Mouse (Mus musculus): Measurements from ENCODE around the gene Tsen2. TPM values are rescaled to one million over a fixed set of nuclear protein-coding genes. Genes with fewer than 3 reads are reported as not detected.

Tsen2 gene
- polyA plus RNA-seq, 1 experiment from 2014 or later, result 40.9 TPM

- Histone ChIP-seq H3K4me2 (ENCODE audit: low read length) (no peak overlapping the region), H3K9ac (ENCODE audit: low read length) (no peak overlapping the region), H3K4me3 (ENCODE audit: low read depth, low read length) (no peak overlapping the region), H3K27me3 (replicated peaks; ENCODE audit: control insufficient read depth, insufficient read depth, low read length) (no peaks in the 10 kb centered on the region), H3K9me3 (replicated peaks; ENCODE audit: control insufficient read depth, low read length) (peaks cover 6% of the 10 kb centered on the region; the same call in 1 of the 2 replicates), H3K4me1 (ENCODE audit: control insufficient read depth, insufficient read depth, low read length) (no peaks in the 10 kb centered on the region), H3K27ac (ENCODE audit: low read depth, low read length) (no peak overlapping the region), H3K36me3 (ENCODE audit: control insufficient read depth, insufficient read depth, low read length) (no peaks in the 10 kb centered on the region)
- 88% methylated on average over 3 of the region's 3 CpGs for WGBS
- no peak for ATAC-seq
- no peak for DNase-seq (ENCODE audit: low spot score)
These were observed 33.0 kb upstream of the Tsen2 start for GRCm38 (mm10) chr6:115511447-115511846.

DNA sequence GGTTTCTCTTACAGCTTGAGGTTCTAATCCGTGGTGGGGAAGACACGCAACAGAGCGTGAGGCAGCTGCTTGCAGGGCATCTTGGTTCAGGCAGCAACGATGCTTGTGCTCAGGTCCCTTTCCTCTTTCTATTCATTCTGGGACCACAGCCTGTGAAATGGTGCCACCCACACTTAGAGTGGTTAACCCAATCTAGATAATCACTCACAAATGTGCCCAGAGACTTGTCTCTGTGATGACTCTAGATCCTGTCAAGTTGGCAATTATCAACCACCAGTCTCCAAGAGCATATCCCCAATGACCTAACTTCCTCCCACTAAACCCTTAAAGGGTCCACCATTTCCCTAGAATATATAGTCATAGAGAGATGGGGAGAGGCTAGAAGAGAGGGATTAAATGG is 31.3 kb upstream of the Tsen2 start:
- Histone ChIP-seq H3K27me3 (replicated peaks; ENCODE audit: control insufficient read depth, insufficient read depth, low read length) (no peaks in the 10 kb centered on the region), H3K36me3 (ENCODE audit: control insufficient read depth, insufficient read depth, low read length) (no peaks in the 10 kb centered on the region), H3K9me3 (replicated peaks; ENCODE audit: control insufficient read depth, low read length) (peaks cover 5% of the 10 kb centered on the region; the same call in 1 of the 2 replicates), H3K9ac (ENCODE audit: low read length) (no peak overlapping the region), H3K4me1 (ENCODE audit: control insufficient read depth, insufficient read depth, low read length) (no peaks in the 10 kb centered on the region), H3K27ac (ENCODE audit: low read depth, low read length) (no peak overlapping the region), H3K4me3 (ENCODE audit: low read depth, low read length) (no peak overlapping the region), H3K4me2 (ENCODE audit: low read length) (no peak overlapping the region)
- ATAC-seq, result no peak
- DNase-seq (ENCODE audit: low spot score), result no peak
- 91% methylated on average over 4 of the region's 4 CpGs for WGBS

GRCm38 (mm10) chr6:115517904-115518303 is 26.6 kb upstream of the Tsen2 start:
- WGBS, result 74% methylated on average over 4 of the region's 4 CpGs
- Histone ChIP-seq H3K4me2 (ENCODE audit: low read length) (no peak overlapping the region), H3K4me1 (ENCODE audit: control insufficient read depth, insufficient read depth, low read length) (no peaks in the 10 kb centered on the region), H3K4me3 (ENCODE audit: low read depth, low read length) (no peak overlapping the region), H3K27me3 (replicated peaks; ENCODE audit: control insufficient read depth, insufficient read depth, low read length) (no peaks in the 10 kb centered on the region), H3K9me3 (replicated peaks; ENCODE audit: control insufficient read depth, low read length) (no peaks in the 10 kb centered on the region), H3K9ac (ENCODE audit: low read length) (no peak overlapping the region), H3K36me3 (ENCODE audit: control insufficient read depth, insufficient read depth, low read length) (no peaks in the 10 kb centered on the region), H3K27ac (ENCODE audit: low read depth, low read length) (no peak overlapping the region)
- ATAC-seq (no peak), DNase-seq (ENCODE audit: low spot score) (no peak)

DNA sequence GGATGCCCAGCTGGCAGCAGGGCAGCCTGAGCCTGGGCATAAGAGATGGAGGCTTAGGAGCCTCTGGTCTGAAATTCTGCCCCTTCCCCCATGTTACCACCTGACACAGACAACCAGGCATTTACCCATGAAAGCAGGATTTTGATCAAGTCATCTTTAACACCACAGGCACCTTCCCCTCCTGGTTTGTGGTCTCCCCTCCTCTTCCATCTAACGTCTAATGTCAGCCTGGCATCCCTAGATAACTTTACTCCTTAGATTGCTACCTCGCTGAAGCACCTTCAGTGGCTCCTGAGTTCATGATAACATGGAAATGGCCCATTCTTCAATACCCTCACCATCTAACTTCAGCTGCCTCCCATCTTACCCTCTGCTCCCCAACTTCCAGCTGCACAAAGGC is 26.1 kb upstream of the Tsen2 start:
- no peak for ATAC-seq

GRCm38 (mm10) chr6:115519275-115519699 is 25.2 kb upstream of the Tsen2 start:
- Histone ChIP-seq H3K4me3 (ENCODE audit: low read depth, low read length) (no peak overlapping the region), H3K4me1 (ENCODE audit: control insufficient read depth, insufficient read depth, low read length) (no peaks in the 10 kb centered on the region), H3K27me3 (replicated peaks; ENCODE audit: control insufficient read depth, insufficient read depth, low read length) (no peaks in the 10 kb centered on the region), H3K27ac (ENCODE audit: low read depth, low read length) (no peak overlapping the region), H3K9ac (ENCODE audit: low read length) (no peak overlapping the region), H3K4me2 (ENCODE audit: low read length) (no peak overlapping the region), H3K36me3 (ENCODE audit: control insufficient read depth, insufficient read depth, low read length) (no peaks in the 10 kb centered on the region), H3K9me3 (replicated peaks; ENCODE audit: control insufficient read depth, low read length) (no peaks in the 10 kb centered on the region)
- ATAC-seq, result no peak
- WGBS, result 69% methylated on average over 12 of the region's 12 CpGs
- no peak for DNase-seq (ENCODE audit: low spot score)

More for the DNA sequence above, 26.1 kb upstream of the Tsen2 start:
- H3K4me3 ChIP-seq (ENCODE audit: low read depth, low read length), result no peak overlapping the region
- 73% methylated on average over 2 of the region's 2 CpGs for WGBS
- no peak for DNase-seq (ENCODE audit: low spot score)
- H3K9ac ChIP-seq (ENCODE audit: low read length), result no peak overlapping the region
- no peaks in the 10 kb centered on the region for H3K27me3 ChIP-seq (replicated peaks; ENCODE audit: control insufficient read depth, insufficient read depth, low read length)
- H3K4me1 ChIP-seq (ENCODE audit: control insufficient read depth, insufficient read depth, low read length), result no peaks in the 10 kb centered on the region
- H3K4me2 ChIP-seq (ENCODE audit: low read length), result no peak overlapping the region
- H3K36me3 ChIP-seq (ENCODE audit: control insufficient read depth, insufficient read depth, low read length), result no peaks in the 10 kb centered on the region
- no peaks in the 10 kb centered on the region for H3K9me3 ChIP-seq (replicated peaks; ENCODE audit: control insufficient read depth, low read length)
- H3K27ac ChIP-seq (ENCODE audit: low read depth, low read length), result no peak overlapping the region

- Histone ChIP-seq H3K36me3 (ENCODE audit: control insufficient read depth, insufficient read depth, low read length) (no peaks in the 10 kb centered on the region), H3K9ac (ENCODE audit: low read length) (no peak overlapping the region), H3K4me3 (ENCODE audit: low read depth, low read length) (no peak overlapping the region), H3K9me3 (replicated peaks; ENCODE audit: control insufficient read depth, low read length) (no peaks in the 10 kb centered on the region), H3K4me1 (ENCODE audit: control insufficient read depth, insufficient read depth, low read length) (no peaks in the 10 kb centered on the region), H3K27ac (ENCODE audit: low read depth, low read length) (no peak overlapping the region), H3K4me2 (ENCODE audit: low read length) (no peak overlapping the region), H3K27me3 (replicated peaks; ENCODE audit: control insufficient read depth, insufficient read depth, low read length) (no peaks in the 10 kb centered on the region)
- 86% methylated on average over 1 of the region's 1 CpGs for WGBS
- DNase-seq (ENCODE audit: low spot score), result no peak
- no peak for ATAC-seq
These were observed 22.5 kb upstream of the Tsen2 start for GRCm38 (mm10) chr6:115521923-115522322.

DNA sequence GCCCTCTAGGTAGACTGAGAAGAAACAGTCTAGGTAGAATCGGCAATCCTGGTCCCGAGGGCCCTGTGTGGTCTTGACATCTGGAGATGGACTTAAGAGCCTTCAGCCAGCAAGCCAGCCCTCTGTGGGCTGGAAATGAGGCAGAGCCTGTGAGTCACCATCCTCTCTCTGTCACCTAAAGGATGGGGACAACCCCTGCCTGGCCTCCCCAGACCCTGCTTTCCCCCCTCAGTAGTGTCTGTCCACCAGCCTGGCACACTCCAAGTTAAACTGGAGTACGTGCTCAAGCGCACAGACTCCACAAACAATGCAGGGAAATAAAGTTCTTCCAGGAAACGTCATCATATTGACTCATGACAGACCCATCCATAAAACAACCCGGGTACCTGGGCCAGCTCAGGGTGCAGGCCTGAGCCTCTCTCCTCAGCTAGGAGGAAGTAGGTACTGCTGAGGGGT is 21.7 kb upstream of the Tsen2 start:
- no peak overlapping the region for H3K9ac ChIP-seq (ENCODE audit: low read length)
- H3K27ac ChIP-seq (ENCODE audit: low read depth, low read length), result no peak overlapping the region
- H3K27me3 ChIP-seq (replicated peaks; ENCODE audit: control insufficient read depth, insufficient read depth, low read length), result no peaks in the 10 kb centered on the region
- H3K36me3 ChIP-seq (ENCODE audit: control insufficient read depth, insufficient read depth, low read length), result no peaks in the 10 kb centered on the region
- WGBS, result 90% methylated on average over 6 of the region's 6 CpGs
- H3K4me2 ChIP-seq (ENCODE audit: low read length), result no peak overlapping the region
- H3K4me1 ChIP-seq (ENCODE audit: control insufficient read depth, insufficient read depth, low read length), result no peaks in the 10 kb centered on the region
- ATAC-seq, result no peak
- DNase-seq (ENCODE audit: low spot score), result no peak
- H3K4me3 ChIP-seq (ENCODE audit: low read depth, low read length), result no peak overlapping the region
- H3K9me3 ChIP-seq (replicated peaks; ENCODE audit: control insufficient read depth, low read length), result no peaks in the 10 kb centered on the region

GRCm38 (mm10) chr6:115523201-115523600 is 21.3 kb upstream of the Tsen2 start:
- Histone ChIP-seq H3K9me3 (replicated peaks; ENCODE audit: control insufficient read depth, low read length) (no peaks in the 10 kb centered on the region), H3K9ac (ENCODE audit: low read length) (no peak overlapping the region), H3K4me1 (ENCODE audit: control insufficient read depth, insufficient read depth, low read length) (no peaks in the 10 kb centered on the region), H3K27ac (ENCODE audit: low read depth, low read length) (no peak overlapping the region), H3K4me2 (ENCODE audit: low read length) (no peak overlapping the region), H3K27me3 (replicated peaks; ENCODE audit: control insufficient read depth, insufficient read depth, low read length) (no peaks in the 10 kb centered on the region), H3K4me3 (ENCODE audit: low read depth, low read length) (no peak overlapping the region), H3K36me3 (ENCODE audit: control insufficient read depth, insufficient read depth, low read length) (no peaks in the 10 kb centered on the region)
- 68% methylated on average over 9 of the region's 9 CpGs for WGBS
- ATAC-seq (no peak), DNase-seq (ENCODE audit: low spot score) (no peak)

DNA sequence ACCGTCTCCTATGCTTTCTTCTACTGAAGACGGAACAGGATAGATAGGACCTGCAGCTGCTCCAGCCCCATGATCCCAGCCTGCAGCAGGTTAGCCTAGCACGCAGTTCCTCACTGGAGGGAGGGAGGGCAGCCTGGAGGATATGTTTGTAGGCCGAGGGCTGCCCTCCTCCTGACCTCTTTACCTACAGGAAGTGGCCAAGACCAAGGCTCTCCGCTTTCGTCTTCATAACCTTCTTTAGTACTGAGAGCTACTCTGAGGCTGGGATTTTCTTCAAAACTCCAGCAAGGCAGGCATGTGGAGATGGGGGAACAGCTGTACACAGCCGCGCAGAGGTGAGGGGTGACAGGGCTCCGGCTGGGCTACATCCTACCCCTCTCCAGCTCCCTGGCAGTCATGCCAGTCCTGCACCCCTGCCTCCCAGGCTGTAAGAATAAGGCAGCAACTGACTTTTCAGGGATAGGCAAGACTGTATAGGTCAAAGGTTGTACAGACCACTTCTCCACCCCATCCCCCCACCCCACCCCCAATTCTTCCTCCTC is 19.9 kb upstream of the Tsen2 start:
- Histone ChIP-seq H3K36me3 (ENCODE audit: control insufficient read depth, insufficient read depth, low read length) (no peaks in the 10 kb centered on the region), H3K4me2 (ENCODE audit: low read length) (no peak overlapping the region), H3K27me3 (replicated peaks; ENCODE audit: control insufficient read depth, insufficient read depth, low read length) (no peaks in the 10 kb centered on the region), H3K4me1 (ENCODE audit: control insufficient read depth, insufficient read depth, low read length) (no peaks in the 10 kb centered on the region), H3K27ac (ENCODE audit: low read depth, low read length) (no peak overlapping the region), H3K9me3 (replicated peaks; ENCODE audit: control insufficient read depth, low read length) (no peaks in the 10 kb centered on the region), H3K9ac (ENCODE audit: low read length) (no peak overlapping the region), H3K4me3 (ENCODE audit: low read depth, low read length) (no peak overlapping the region)
- DNase-seq (ENCODE audit: low spot score) (no peak), ATAC-seq (no peak)
- 91% methylated on average over 9 of the region's 9 CpGs for WGBS
